Mouse (Mus musculus) heart, embryonic 14.5 days (tissue): ENCODE data around the gene 1700129C05Rik. TPM values are rescaled to one million over a fixed set of nuclear protein-coding genes. Genes with fewer than 3 reads are reported as not detected.

Experiments used
- ATAC-seq: fragments of 200-750 bp; cut with Nextera tagmentation; 2 replicates; pipeline ENCODE4 v1.8.0; 2017; ENCODE audit warnings: low read depth, moderate TSS enrichment; ENCODE audit not compliant: insufficient number of reproducible peaks, insufficient read depth, low FRiP score
- H3K27ac ChIP-seq, 2 experiments: fragments of 200-500 bp in 1 of 2; fragments of 300-500 bp in 1 of 2; sonication (generic) in 1 of 2; replicated peaks in 1 of 2; 2 replicates each; pipeline ENCODE4 v1.5.1; 2012 to 2014; ENCODE audit warnings: low read depth in 2 of 2, low read length in 2 of 2, control low read depth in 1 of 2, mild to moderate bottlenecking in 1 of 2, mixed read lengths in 1 of 2; ENCODE audit not compliant: control insufficient read depth in 1 of 2, insufficient read depth in 1 of 2
- H3K27me3 ChIP-seq: fragments of 300-500 bp; sonication (generic); 2 replicates; pipeline ENCODE4 v1.6.1; 2014; ENCODE audit warnings: mild to moderate bottlenecking, low read length, control low read depth; ENCODE audit not compliant: control insufficient read depth, insufficient read depth
- H3K36me3 ChIP-seq: fragments of 300-500 bp; sonication (generic); 2 replicates; pipeline ENCODE4 v1.6.1; 2014; ENCODE audit warnings: mild to moderate bottlenecking, control low read depth, low read length, mixed read lengths; ENCODE audit not compliant: control insufficient read depth, insufficient read depth
- H3K4me1 ChIP-seq, 2 experiments: fragments of 200-500 bp in 1 of 2; fragments of 300-500 bp in 1 of 2; sonication (generic) in 1 of 2; 2 replicates each; pipeline ENCODE4 v1.6.1; 2012 to 2014; ENCODE audit warnings: low read length in 2 of 2, control low read depth in 1 of 2, mixed read lengths in 1 of 2; ENCODE audit not compliant: control insufficient read depth in 2 of 2, insufficient read depth in 2 of 2
- H3K4me2 ChIP-seq: fragments of 300-500 bp; sonication (generic); 2 replicates; pipeline ENCODE4 v1.6.1; 2014; ENCODE audit warnings: mild to moderate bottlenecking, low read length
- H3K4me3 ChIP-seq, 2 experiments: fragments of 200-500 bp in 1 of 2; fragments of 300-500 bp in 1 of 2; sonication (generic) in 1 of 2; 2 replicates each; pipeline ENCODE4 v1.5.1; 2012 to 2014; ENCODE audit warnings: low read length in 2 of 2, mild to moderate bottlenecking in 2 of 2, control low read depth in 1 of 2, low read depth in 1 of 2, moderate library complexity in 1 of 2; ENCODE audit not compliant: control insufficient read depth in 1 of 2, insufficient read depth in 1 of 2
- H3K9ac ChIP-seq: fragments of 300-500 bp; sonication (generic); 2 replicates; pipeline ENCODE4 v1.6.1; 2014; ENCODE audit warnings: mild to moderate bottlenecking, low read length
- H3K9me3 ChIP-seq: fragments of 300-500 bp; sonication (generic); 2 replicates; pipeline ENCODE4 v1.6.1; 2016; ENCODE audit warnings: low read length, control low read depth; ENCODE audit not compliant: control insufficient read depth
- WGBS: fragments of 180-500 bp; shearing (Covaris S2); extraction: QIAGEN DNeasy Blood & Tissue Kit; methylation state at CpG from one replicate; pipeline ENCODE4 v1.1.7; 2014; 5-methylcytosine and 5-hydroxymethylcytosine counted together
- polyA plus RNA-seq: library from polyadenylated mRNA; unstranded; fragments of >200 nt; fragmentation: Nextera tagmentation; extraction: Ambion mirVana; gene quantifications from 2 replicates; pipeline ENCODE4 v1.2.1, GENCODE M21; 2014

The 1700129C05Rik gene
- polyA plus RNA-seq, 1 experiment from 2014 or later, result not detected

DNA sequence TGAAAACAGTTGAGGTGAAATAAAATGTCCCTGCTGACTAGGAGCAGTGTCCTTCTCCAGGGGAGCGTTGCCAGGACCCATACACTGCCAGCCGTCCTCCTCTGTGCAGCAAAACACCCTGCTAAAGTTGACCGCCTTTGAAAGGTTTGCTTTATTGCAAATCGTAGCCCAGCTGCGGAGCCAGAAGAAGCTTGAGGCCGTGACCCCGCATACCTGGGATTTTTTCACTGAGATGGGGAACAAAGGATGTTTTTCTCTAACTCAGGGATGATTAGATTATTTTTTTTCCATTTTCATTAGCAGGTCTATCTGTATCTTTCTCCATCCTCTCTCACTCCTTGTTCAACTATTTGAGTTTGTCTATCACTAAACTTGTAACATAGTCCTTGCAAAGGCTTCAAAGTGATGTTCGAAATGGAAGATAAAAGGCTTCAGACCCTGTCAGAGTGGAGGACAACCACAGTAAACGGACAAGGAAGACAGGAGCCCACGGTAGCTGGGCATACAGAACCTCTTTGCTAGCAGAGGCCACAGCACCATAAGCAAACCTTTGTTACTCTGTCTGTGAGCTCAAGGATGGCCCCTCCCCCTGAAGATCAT lies 38.6 kb downstream of the 1700129C05Rik start:
- no peak for ATAC-seq
- WGBS, result 20% methylated on average over 10 of the region's 10 CpGs

DNA sequence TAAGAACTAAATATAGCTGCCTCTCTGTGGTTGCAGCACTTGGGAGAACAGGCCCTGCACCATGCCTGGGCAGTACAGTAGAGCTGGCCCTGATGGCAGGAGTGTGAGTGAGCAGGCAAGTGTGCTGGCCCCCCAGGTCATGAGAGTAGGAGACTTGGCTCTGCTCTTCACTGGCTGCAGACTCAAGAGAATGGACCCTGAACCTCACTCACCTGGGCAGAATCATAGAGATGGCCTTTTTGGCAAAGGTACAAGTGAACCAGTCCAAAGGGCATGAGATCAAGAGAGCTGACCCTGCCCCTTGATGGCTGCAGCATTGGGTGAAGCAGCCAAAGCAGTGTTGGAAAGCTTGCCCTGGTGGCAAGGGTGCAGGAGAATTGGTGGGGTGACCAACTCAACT lies 49.1 kb downstream of the 1700129C05Rik start:
- no peak overlapping the region for H3K4me3 ChIP-seq
- H3K9ac ChIP-seq, result no peak overlapping the region
- H3K27me3 ChIP-seq, result no peaks in the 10 kb centered on the region
- no peak overlapping the region for H3K27ac ChIP-seq
- H3K4me2 ChIP-seq, result no peak overlapping the region
- no peaks in the 10 kb centered on the region for H3K9me3 ChIP-seq
- H3K36me3 ChIP-seq, result no peaks in the 10 kb centered on the region
- ATAC-seq, result no peak
- no peaks in the 10 kb centered on the region for H3K4me1 ChIP-seq

More for the DNA sequence above, 38.6 kb downstream of the 1700129C05Rik start:
- Histone ChIP-seq H3K36me3 (no peaks in the 10 kb centered on the region), H3K9me3 (no peaks in the 10 kb centered on the region), H3K4me1 (peaks cover 4% of the 10 kb centered on the region in 2 experiments; a peak in 2 of 4 replicates), H3K4me3 (no peak overlapping the region), H3K27me3 (no peaks in the 10 kb centered on the region), H3K4me2 (no peak overlapping the region), H3K27ac (no peak overlapping the region), H3K9ac (no peak overlapping the region)

DNA sequence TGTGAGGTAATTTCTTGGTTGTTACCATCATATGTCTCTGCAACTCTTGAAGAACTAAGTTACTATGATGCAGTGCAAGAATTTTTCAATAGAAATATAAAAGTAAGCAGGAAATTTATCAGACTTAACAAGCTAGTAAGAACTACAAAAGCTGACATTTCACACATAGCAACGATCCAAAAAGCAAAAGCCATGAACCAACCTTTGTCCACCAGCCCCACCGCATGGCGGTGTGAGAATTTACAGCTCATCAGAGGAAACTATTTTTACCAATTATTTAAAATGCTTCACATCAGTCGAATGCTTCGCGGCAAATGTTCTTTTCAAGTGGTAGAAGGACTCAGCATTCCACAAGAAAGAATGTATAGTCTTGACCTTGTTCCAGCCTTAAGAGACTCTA lies 58.3 kb downstream of the 1700129C05Rik start:
- H3K27ac ChIP-seq, result no peak overlapping the region
- no peak for ATAC-seq
- 20% methylated on average over 6 of the region's 6 CpGs for WGBS
- 0 out of 2 replicates have a peak, but pooled peaks cover 3% of the 10 kb centered on the region for H3K9me3 ChIP-seq
- H3K4me3 ChIP-seq, result no peak overlapping the region
- no peak overlapping the region for H3K9ac ChIP-seq
- no peaks in the 10 kb centered on the region for H3K4me1 ChIP-seq
- no peaks in the 10 kb centered on the region for H3K36me3 ChIP-seq
- no peak overlapping the region for H3K4me2 ChIP-seq
- H3K27me3 ChIP-seq, result no peaks in the 10 kb centered on the region

Other genes starting within 250 kb of the 1700129C05Rik start
- gene Gm5142, start 35.9 kb upstream of the 1700129C05Rik start, polyA plus RNA-seq, result not detected in 2 replicates
- gene Rcbtb1, start 58.3 kb upstream of the 1700129C05Rik start, polyA plus RNA-seq, result 20.0 and 22.9 TPM in 2 replicates
- not detected in 2 replicates for gene Gm6904, start 117.3 kb upstream of the 1700129C05Rik start, polyA plus RNA-seq
- gene Phf11a, start 154.6 kb upstream of the 1700129C05Rik start, polyA plus RNA-seq, result 0.16 and 0.30 TPM in 2 replicates
- gene Phf11b, start 198.5 kb upstream of the 1700129C05Rik start, polyA plus RNA-seq, result 1.2 and 1.4 TPM in 2 replicates
- 1.7 and 2.9 TPM in 2 replicates for gene Phf11d, start 222.6 kb upstream of the 1700129C05Rik start, polyA plus RNA-seq